Mouse (Mus musculus): ENCODE measurements around the gene Dnajc2. TPM values are rescaled to one million over a fixed set of nuclear protein-coding genes. Genes with fewer than 3 reads are reported as not detected.

The Dnajc2 gene
- 10 to 100 TPM; 31.6 to 32.8 TPM for total RNA-seq (2021)

GRCm38 (mm10) chr5:21785053-21785452 is at the start of gene Dnajc2, which contains the start of gene Psmc2:
TSS of gene Dnajc2 (minus strand) at chr5:21785251.
TSS of gene Psmc2 (plus strand) at chr5:21785283.
- peak; percentile 89 for DNase-seq

- DNase-seq = no peak
Observed at GRCm38 (mm10) chr5:21831761-21832160, 46.7 kb upstream of the Dnajc2 start.

GRCm38 (mm10) chr5:21828855-21829254 is 43.8 kb upstream of the Dnajc2 start:
- peak; percentile 52 to 60 for DNase-seq

GRCm38 (mm10) chr5:21827643-21828042 is 42.6 kb upstream of the Dnajc2 start:
- no peak for DNase-seq

GRCm38 (mm10) chr5:21826370-21826769 is 41.3 kb upstream of the Dnajc2 start:
- DNase-seq = no peak

GRCm38 (mm10) chr5:21813994-21814393 is 28.9 kb upstream of the Dnajc2 start:
- DNase-seq = no peak

- DNase-seq = no peak
Observed at GRCm38 (mm10) chr5:21810924-21811323, 25.9 kb upstream of the Dnajc2 start.

- DNase-seq = no peak
Observed at GRCm38 (mm10) chr5:21804837-21805236, 19.8 kb upstream of the Dnajc2 start.

- DNase-seq = no peak
Observed at GRCm38 (mm10) chr5:21803691-21804188, 18.7 kb upstream of the Dnajc2 start.

- DNase-seq = no peak
Observed at GRCm38 (mm10) chr5:21802907-21803306, 17.9 kb upstream of the Dnajc2 start.

- DNase-seq = no peak
Observed at GRCm38 (mm10) chr5:21792166-21792565, 7.1 kb upstream of the Dnajc2 start.

GRCm38 (mm10) chr5:21789061-21789460 is 4.0 kb upstream of the Dnajc2 start:
- no peak for DNase-seq

- no peak for DNase-seq
Observed at GRCm38 (mm10) chr5:21787186-21788105, 2.4 kb upstream of the Dnajc2 start.

GRCm38 (mm10) chr5:21786258-21787185 is 1.5 kb upstream of the Dnajc2 start:
- DNase-seq = peak; percentile 91 to 94

GRCm38 (mm10) chr5:21785776-21786175 is 725 bp upstream of the Dnajc2 start:
- DNase-seq = no peak

GRCm38 (mm10) chr5:21784161-21785052 is 644 bp downstream of the Dnajc2 start:
- DNase-seq = no peak

GRCm38 (mm10) chr5:21776491-21776890 is 8.6 kb downstream of the Dnajc2 start:
- DNase-seq = no peak

- peak in 1 of 2 experiments; percentile 20 for DNase-seq
Observed at GRCm38 (mm10) chr5:21769841-21770240, 15.2 kb downstream of the Dnajc2 start.

GRCm38 (mm10) chr5:21768506-21768905 is 16.5 kb downstream of the Dnajc2 start:
- no peak for DNase-seq

GRCm38 (mm10) chr5:21745966-21746365 is 39.1 kb downstream of the Dnajc2 start:
- DNase-seq = no peak

GRCm38 (mm10) chr5:21744651-21745050 is 40.4 kb downstream of the Dnajc2 start:
- no peak for DNase-seq

- no peak for DNase-seq
Observed at GRCm38 (mm10) chr5:21743606-21744005, 41.4 kb downstream of the Dnajc2 start.

All from layer of hippocampus, postnatal 36 days (tissue).